Mouse (Mus musculus): Measurements from ENCODE around the gene Epha4. TPM values are rescaled to one million over a fixed set of nuclear protein-coding genes. Genes with fewer than 3 reads are reported as not detected.
A peak's percentile ranks its signal among the peaks of the same experiment; 100 is the strongest.

Epha4 gene
- total RNA-seq, 2 experiments from 2014 or later, result 348 to 361 TPM

DNA sequence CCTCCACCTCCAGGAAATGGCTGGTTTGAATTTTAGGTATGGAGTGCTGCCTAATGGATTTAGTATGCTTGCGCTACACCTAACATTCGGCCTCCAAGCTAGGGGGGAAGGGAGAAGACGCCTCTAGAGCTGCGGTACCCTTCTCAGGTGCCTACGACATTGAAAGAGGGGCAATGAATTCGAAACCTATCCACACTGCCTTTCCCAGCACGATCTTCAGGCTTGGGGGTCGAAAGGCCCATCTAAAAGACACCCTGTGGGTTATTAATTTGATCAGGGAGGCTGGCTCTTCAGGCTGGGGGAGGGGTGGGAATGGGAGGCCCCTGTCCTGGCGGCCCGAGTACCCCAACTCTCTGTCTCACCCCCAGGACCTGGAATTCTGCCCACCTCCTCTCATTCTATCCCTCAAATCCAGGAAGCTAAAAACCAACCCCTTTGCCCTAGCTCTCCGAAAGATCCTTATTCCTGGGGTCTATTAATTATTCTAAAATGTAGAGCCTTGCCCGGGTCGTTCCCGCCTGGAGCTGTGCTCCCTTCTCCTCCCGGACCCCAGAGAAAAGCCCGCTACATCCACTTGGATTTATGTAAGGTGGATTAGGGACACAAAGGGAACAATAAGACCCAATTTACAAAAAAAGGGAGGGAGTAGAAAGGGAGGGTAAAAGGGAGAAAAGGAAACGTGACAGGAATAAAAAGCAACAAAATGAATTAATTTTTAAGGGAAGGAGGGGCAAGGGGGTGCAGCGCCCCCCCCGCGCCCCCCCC is 2.3 kb downstream of the Epha4 start:
- DNase-seq (ENCODE audit: low spot score in 2 of 2), result peak in 1 of 2 experiments; percentile 36

DNA sequence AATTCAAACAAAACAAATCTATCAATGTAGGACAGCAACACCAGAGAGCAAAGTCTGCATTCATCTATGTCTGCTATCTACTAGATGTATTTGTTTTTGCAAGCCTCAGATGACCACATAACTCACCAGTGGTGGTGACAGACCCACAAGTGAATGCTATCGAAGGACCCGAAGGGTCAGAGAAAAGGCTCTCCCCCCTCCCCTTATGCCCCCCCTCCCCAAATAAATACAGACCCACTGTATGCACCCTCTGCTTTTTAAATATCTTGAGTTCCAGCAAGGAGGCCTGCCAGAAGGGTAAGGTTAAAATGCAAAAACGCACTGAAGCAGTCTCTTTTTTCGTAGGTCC is 2.9 kb downstream of the Epha4 start:
- DNase-seq (ENCODE audit: low spot score in 2 of 2), result no peak

DNA sequence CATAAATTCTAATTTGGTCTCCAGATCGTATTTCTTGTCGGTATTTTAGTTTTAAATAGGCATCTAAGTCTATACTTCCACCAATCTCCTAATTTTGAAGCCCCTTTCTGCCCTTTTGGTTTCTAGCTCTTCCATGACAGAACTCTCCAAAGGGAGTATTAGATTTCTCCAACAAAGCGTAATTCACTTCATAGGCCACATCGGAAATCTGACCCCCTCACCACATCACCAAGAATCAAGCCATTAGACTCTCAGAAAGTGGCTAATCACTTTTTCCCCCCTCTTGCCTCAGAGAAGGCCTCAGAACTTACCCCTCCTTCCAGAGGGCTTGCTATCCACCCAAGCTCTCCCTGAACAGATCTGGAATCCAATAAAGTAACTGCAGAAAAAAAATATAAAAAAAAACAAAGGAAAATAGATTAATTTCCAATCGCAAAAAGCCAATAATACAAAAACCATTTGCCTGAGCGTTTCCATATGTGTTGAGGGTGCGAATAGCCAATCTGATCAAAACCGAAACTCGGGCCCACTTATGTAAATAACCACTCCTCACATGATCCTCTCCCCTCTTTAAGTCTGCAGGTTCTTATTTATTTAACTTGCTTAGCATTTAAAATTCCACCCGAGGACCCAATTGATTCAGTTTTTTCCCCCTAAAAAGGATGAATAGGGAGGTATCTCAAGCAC is 3.4 kb downstream of the Epha4 start:
- no peak for DNase-seq (ENCODE audit: low spot score in 2 of 2)

DNA sequence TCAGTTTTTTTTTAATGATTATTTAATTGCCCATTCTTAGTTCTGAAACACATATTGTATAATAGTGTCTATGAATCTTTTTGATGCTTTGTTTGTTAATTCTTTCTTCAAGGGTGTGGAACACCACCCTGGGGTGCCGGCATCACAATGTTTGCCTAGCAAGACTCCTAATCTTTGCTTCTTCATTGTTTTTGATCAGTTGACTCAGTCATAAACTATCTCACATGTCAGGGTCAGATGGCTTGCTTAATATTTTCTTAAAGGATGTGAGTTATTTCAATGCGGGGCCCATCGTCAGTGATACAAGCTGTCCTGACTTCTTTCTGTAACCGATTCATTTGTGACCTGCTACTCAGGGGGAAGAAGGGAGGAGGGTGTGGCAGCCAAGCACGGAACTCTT is 4.3 kb downstream of the Epha4 start:
- DNase-seq (ENCODE audit: low spot score in 2 of 2), result no peak

DNA sequence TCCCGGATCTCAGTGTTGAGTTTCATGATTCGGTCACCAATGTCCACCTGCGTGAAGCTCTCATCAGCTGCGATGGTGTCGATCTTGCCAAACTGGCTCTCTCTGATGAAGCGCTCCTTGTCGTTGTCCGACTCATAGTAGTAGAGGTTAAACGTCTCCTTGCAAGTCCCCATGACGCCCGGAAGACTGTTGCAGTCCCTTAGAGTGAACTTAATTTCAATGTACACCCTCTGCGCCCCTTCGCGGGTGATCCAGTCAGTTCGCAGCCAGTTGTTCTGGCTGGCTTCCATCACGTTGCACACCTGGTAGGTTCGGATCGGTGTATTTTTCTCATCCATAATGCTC is 8.1 kb downstream of the Epha4 start:
- DNase-seq (ENCODE audit: low spot score in 2 of 2), result no peak

DNA sequence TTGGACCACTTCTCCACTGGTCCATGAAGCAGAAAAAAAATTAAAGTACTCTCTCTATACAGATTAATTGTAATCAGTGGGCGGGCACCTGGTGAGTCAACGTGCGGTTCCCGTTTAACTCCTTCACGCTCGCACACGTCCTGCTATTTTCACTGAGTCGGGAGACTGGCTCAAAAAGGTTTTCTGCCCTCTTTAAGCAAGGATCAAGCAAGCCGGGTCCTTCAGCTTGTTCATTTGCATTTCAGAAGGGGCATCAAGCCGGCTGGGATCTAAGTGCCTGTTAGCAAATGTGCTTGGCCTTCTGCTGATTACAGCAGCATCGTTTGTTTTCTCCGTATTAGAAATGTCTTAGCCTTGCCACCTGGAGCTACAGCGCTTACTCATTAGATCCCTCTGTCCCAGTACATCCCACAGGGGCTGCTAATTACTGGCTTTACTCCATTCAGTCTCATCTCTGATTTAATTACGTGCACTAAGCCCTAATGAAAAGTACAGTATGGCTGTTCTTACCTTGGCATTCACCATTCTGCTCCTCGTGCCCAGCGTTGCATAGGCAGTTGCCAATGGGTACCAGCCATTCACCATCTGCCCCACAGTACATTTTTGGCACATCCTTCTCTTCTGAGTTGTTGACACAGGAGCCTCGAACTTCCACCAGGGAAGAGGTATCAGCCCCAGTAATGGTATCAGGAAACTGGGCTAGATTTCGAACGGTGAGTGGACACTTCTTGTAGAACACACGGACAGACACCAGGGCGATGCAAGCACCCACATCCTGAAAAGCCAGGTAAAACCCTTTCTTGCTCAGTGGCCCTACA is 8.6 kb downstream of the Epha4 start:
- peak; percentile 67 to 85 for DNase-seq (ENCODE audit: low spot score in 2 of 2)

DNA sequence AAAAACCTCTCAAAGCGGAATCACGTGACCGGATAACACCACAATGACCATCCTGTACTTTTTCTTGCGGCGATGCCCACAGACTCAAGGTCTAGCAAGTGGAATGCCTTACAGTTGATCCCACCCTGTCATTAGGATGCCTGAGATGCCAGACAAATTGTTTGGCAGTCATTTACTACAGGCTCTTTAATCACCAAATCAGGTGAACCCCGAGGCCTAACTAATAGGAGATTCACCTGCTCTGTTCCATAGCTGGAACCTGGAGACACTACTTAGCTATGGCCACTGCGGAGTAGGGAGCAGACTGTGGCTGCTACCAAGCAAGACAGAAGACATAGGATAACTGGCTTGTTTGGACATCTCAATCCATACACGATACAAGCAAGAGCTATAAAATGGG is 9.6 kb downstream of the Epha4 start:
- DNase-seq (ENCODE audit: low spot score in 2 of 2), result no peak

DNA sequence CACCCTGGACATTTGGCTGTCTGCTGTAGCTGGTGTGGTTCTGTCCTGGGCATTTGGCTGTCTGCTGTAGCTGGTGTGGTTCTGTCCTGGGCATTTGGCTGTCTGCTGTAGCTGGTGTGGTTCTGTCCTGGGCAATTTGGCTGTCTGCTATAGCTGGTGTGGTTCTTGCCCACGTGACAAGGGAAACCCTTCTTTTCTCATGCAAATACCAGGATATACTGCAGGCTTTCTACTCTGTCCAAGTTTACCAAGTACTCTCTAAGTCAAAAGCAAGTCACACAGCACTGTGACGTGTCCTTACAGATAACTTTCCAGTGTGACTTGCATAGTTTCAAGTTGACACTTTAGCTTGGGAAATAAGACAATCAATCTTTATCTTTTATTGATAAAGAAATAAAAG is 10.1 kb downstream of the Epha4 start:
- no peak for DNase-seq (ENCODE audit: low spot score in 2 of 2)

DNA sequence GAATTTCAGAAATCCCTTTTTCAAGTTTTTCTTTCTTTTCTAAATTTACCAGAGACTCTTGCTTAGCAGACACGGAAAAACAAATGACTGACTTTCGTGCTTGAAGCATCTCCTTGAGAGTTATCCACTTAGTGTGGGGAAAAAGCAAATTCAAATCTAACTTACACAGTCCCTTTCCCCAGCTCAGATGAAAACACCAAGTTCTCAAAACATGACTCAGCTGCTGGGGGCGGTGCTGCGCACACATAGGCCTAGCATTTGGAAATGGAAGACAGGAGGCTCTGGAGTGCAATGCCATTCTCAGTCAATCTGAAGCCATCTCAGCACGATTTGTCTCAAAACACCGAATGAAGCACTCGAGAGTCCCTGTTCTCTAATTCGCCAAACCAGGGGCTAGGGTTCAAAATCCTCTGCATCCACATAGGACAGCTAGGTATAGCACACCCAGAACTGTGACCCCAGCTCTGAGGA is 11.1 kb downstream of the Epha4 start:
- DNase-seq (ENCODE audit: low spot score in 2 of 2), result peak in 1 of 2 experiments; percentile 63

DNA sequence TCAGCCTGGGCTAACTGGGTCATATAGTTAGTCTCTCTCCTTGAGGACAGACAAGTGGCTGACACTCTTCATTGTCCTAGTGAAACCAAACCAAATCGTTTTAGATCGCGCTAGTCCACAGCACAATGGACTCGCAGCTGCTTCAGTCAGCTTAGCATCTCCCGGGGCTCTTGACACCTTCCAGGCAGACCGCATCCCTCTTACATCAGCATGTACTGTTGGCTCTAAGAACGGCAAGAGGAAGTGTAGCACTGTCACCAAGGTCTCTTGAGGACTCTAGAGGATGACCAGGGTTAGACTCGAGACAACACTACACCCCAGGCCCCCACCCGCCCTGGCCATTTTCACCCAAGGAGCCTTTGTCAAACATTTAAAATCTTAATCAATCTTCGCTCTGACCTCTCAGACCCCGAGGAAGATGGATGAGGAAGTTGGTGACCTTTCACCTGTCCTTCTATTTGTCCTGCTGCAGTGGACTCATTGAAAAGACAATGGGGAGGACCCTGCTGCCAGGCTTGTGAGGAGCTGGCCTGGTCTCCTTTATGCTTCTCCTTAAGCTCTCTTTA is 12.3 kb downstream of the Epha4 start:
- DNase-seq (ENCODE audit: low spot score in 2 of 2), result no peak

DNA sequence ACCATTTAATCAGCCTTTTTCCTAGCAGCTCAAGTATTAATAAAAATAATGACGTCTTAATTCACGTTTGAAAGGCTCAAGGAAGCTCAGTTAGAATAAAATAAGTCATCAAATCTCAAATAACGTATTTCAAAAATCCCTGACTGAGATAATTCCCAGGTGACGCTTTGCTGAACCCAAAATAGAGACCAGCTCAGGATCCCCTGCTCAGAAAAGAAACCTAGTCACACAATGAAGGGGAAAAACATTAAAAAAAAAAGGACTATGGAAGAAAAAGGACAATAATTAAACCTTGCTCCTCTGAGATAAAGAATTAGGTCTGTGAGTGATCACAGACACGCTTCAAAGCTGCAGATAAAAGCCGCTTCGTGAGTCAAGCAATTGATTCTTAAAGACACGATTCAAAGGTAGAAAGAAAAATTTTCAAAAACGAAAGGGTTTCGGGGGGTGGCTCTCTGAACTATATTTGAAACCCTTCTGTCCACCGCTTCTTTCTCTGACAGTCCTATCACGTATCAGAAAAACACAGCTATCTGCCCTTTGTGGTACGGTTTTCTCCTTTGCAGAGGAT is 13.4 kb downstream of the Epha4 start:
- no peak for DNase-seq (ENCODE audit: low spot score in 2 of 2)

DNA sequence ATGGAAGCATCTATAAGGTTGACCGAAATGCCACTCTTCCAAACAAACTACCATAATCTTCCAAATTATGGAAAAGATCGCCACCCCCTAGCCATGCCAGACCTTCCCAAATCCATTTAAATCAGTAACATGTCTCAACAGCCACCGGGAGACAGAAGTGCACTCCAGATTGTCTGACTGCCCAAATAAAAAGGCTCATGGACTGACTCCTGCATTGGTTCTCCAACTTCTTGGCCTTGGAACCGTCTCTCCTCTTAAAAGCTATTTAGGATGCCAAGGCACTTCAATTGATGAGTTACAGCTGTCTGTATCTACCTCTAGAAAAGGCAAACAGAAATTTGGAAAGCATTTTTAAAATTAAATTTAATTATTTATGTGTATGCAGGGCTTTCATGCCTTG is 17.4 kb downstream of the Epha4 start:
- no peak for DNase-seq (ENCODE audit: low spot score in 2 of 2)

DNA sequence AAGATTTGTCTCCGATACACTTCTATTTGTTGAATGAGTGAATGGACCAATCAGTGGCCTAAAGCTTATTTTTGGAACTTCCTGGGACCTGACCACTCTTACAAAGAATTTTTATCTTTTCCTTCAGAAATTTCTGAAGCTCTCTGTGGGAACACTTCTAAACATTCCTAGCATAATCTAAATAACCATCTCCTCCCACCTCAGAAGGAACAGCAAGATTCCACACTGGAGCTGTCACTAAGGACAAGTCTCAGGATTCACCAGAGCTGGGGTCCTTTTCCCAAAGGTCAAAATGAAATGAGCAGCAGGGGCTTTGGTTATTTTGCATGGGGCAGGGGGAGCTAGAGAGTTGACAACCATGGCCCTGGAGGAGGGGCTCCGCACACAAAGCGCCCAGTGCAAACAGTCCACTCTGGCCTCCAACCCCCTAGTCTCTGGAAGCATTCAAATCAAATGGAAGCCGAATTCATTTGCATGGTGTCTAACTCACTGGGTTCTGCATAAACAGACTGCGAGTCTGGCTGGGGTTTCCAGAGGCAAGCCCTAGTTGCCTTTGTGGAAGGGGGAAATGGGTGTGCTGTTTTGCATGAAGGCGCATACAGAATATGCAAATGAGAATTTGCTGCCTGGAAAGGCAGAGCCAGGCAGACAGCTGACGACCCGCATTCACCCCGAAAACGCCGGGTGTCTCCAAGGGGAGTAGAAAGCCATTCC is 18.3 kb downstream of the Epha4 start:
- peak in 1 of 2 experiments; percentile 75 for DNase-seq (ENCODE audit: low spot score in 2 of 2)

DNA sequence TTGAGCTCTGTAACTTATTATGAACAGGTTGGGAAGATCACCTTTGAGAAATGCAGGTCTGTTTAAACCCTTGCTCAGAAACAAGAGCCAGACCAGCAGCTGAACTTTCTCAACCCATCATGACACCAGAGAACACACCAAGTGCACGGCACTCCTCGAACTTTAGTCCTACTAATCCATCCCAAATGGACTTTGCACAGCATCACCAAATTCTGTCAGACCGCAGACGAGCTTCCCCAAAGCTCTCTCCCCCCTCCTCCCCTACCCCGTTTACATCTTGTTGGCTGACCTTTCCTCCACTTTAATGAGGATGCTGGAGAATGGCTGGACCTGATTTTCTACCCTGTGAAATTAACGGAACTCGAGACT is 19.1 kb downstream of the Epha4 start:
- DNase-seq (ENCODE audit: low spot score in 2 of 2), result no peak

DNA sequence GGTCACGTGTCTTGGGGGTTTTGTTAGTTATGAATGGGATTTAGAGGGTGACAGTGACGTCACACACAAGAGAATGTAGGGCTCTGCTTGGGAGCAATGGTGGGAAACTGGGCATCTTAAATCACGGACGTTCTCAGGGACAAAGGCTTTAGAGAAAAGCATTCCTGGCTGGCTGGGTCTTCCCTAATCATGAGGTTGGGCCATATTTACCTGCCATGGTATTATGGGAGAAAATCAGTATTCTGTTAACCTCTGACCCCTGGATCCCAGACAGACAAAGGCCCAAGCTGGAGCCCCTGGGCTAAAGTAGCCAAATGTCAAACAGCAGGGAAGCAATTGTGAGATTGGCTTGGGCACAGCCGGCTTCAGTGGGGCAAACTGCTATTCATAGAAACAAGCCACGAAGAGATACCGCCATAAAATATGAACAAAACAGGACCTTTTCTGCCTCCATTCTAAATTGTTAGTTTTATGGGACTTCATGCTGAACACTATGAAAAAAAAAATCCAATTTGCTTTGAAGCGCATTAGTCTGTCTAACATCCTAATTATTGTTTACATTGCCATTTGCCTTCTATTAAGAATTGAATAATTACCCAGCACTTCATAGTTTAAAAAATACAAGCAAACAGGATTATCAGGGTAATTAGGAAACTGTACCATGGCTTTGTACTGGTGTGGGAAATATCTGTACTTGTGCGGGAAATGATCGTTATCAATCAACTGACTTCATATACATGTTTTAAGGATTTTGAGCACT is 19.7 kb downstream of the Epha4 start:
- no peak for DNase-seq (ENCODE audit: low spot score in 2 of 2)

DNA sequence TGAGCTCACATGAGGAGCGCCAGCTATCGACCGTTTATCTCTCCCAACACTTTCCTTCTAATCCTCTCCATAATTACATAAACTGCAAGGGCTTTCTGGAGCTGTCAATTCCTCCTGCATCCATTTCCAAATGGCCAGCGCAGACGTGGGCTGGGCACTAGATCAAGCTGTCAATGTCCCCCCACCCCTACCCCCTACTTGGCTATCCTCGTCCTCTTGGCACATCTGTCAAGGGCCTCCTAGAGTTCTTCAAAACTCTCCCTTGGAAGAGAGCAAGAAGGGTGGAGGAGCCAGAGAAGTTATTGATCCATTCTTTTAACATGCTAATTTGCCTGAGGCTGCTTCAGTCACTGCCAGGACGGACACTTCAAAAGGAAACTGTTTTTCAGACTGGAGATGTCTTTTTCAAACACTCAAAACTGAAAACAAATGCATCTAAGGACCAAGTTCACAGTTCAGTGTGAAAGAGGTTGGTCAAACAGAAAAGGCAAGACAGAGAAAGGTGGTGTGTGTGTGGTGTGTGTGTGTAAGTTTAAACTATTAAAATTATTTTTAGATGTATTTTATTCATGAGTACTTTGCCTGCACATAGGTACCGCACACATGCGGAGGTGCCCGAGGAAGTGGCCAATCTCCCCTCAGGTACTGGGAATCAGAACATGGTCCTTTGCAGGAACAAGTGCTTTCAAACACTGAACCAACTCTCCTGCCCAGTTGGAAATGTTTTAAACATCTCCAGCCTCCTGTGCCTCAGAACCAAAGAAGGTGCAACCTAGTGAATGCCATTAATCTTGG is 20.9 kb downstream of the Epha4 start:
- DNase-seq (ENCODE audit: low spot score in 2 of 2), result no peak

DNA sequence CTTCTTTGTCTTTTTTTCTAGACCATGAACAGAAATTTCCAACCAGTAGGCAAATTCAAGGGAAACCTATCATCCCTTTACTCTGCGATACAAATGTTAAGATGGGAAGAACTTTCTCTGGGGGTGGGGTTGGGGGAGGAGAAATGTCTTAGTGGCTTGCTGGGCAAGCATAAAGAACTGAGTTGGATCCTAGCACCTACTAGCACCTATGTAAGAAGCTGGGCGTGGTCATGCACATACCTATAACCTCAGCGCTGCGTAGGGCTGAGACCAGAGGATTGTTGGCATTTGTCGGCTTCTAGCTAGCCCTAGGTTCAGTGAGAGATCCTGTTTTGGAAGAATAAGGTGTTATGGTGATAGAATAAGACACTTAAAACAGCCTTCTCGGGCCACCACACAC is 24.7 kb downstream of the Epha4 start:
- DNase-seq (ENCODE audit: low spot score in 2 of 2), result no peak

DNA sequence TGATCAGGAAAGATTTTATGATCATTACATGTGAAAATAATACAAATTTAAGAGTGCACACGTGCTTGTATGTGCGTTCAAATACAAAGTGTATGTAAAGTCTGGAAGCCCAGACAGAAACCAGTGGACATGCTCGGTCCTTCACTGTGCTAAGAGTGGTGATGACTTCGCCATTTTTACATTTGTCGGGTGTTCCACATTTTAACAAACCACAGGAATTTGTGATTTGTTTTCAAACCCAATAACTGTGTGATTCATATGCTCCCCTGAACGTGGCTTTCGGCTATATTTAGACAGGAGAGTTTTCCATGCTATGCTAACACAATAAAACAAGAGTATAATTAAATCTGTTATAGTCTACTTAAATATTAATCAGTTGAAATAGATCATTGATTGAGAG is 25.5 kb downstream of the Epha4 start:
- no peak for DNase-seq (ENCODE audit: low spot score in 2 of 2)

DNA sequence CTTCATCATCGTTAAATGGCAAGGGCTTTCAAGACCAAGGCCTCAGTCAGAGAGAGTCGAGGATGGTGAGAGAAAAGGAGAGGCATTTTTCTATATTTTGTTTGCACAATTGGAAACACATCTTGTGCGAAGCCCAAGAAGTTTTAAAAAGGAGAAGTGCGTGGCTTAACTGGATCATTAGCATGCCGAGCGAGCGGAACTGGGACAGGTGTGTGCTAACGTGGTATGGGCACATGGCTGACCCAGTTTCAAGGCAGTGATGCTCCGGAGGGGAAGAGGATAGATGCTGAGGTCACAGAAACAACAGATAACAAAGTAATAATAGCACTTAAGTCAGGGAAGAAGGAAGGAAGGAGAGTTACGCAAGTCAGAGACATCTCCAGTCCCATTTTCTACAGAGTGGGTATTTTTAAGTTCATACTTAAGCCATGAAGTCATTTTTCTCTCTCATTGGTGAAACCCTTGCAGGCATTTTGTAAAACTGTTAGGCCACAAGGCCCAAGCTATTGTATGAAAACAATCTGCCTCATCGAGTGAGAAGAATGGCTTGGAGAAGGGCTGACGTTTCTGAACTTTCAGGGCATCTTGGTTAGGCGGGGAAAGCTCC is 26.9 kb downstream of the Epha4 start:
- DNase-seq (ENCODE audit: low spot score in 2 of 2), result no peak

Measured in layer of hippocampus, postnatal 14 days (tissue).